Mouse (Mus musculus) CD8-positive naive resting alpha-beta T cell, adult 57 days (primary cell): ENCODE data around the gene Gm14151. TPM values are rescaled to one million over a fixed set of nuclear protein-coding genes. Genes with fewer than 3 reads are reported as not detected.

ENCODE experiments used
- total RNA-seq: library from RNA; stranded (reverse); gene quantifications from one replicate; pipeline ENCODE4 v1.2.4, GENCODE M21; 2023

Gm14151 gene
- total RNA-seq, result not detected

GRCm38 (mm10) chr2:151092250-151092649, at the start of gene Gm14151:
TSS of gene Gm14151 (minus strand) at chr2:151092350.

GRCm38 (mm10) chr2:151097945-151098344, 5.8 kb upstream of the Gm14151 start, which contains the start of gene Gm14147:
TSS of gene Gm14147 (plus strand) at chr2:151098245.

GRCm38 (mm10) chr2:151039232-151039695, 52.9 kb downstream of the Gm14151 start, which contains the start of the genes Ninl and Nanp:
TSS of gene Ninl (minus strand) at chr2:151039382.
TSS of gene Nanp (minus strand) at chr2:151039398.

Other genes starting within 250 kb of the Gm14151 start
- gene Abhd12, start 187.6 kb downstream of the Gm14151 start, total RNA-seq, result 36.8 TPM
- gene Gins1, start 186.9 kb downstream of the Gm14151 start, total RNA-seq, result 0.80 TPM
- 0.24 TPM for gene Ninl, start 53.0 kb downstream of the Gm14151 start, total RNA-seq
- 8.6 TPM for gene Nanp, start 53.0 kb downstream of the Gm14151 start, total RNA-seq
- gene Gm14147, start 5.9 kb upstream of the Gm14151 start, total RNA-seq, result not detected